Mouse (Mus musculus): ENCODE data around the gene Esrrb. TPM values are rescaled to one million over a fixed set of nuclear protein-coding genes. Genes with fewer than 3 reads are reported as not detected.

Gene Esrrb
- total RNA-seq, 2 experiments from 2014 or later: not detected

DNA sequence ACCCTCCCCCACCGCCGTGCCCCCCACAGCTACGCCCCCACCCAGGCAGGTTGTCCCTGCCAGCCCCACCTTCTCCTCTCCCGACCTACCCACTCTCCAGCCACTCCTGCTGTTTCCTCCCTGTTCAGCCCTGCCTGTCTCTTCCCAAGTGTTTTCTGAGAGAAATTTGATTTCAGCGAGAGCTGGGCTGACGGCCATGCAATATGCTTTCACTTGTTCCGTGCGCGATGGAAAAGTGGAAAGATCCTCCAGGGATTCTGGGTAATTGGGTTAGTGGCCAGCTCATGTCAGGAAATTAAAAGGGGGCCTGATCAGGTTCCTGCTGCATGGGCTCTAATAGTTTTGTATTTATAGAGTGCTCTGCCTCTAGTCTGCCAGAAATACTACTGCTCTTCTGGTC lies 131.9 kb downstream of the Esrrb start:
- no peak for ATAC-seq (ENCODE audit: poor library complexity, severe bottlenecking)

DNA sequence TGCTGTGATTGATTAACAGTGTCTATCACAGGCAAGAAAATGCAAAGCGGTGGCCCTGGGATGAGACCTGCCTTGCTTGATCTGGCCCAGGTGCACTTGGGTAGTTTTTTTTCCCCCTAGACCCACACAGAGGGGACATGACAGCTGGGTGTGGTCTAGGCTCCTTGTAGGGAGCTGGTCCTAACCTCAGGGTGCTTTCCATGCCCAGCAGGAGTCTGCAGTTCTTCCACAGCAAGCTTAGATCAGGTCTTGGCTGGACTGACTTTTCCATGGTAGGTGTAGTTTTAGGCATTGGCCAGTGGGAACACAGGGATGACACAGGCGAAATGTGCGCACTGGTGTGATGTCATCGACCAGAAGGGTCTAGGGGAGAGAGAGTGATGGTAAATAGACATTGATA lies 136.2 kb downstream of the Esrrb start:
- ATAC-seq (ENCODE audit: poor library complexity, severe bottlenecking): no peak

DNA sequence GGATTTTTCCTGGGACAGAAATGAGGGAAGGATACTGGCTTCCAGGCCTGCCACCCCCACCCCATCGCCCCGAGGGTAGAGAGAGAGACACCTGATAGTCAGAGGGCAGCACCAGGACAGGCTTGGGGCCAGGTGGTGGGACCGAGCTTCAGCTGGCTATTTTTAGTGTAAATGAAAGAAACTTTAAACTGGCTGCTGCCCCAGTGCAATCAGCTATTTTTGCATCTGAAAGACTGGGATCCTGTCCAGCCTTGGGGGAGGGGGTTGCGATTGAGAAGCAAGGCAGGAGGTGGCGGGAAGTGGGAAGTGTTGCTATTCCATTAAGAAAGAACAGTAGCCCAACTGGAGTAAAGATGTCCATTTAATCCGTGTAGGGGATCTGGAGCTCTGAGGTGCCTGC lies 137.8 kb downstream of the Esrrb start:
- no peak for ATAC-seq (ENCODE audit: poor library complexity, severe bottlenecking)

DNA sequence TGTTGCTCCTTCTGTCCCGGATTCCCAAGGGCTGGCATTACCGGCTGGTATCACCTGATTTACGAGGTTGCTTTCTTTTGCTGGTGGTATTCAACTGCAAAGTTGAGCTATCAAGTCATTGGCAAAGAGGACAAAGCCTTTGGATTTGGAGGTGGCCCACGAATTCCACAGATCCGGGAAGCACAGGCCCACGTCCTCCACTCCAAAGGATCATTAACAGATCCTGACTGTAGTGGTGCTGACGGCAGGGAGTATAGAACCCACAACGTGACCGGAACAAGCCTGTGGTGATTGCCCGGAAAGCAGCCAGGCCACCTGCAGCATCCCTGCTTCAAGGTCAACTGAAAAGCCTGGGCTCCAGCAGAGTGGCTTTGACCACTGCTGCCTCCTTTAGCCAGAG lies 140.8 kb downstream of the Esrrb start:
- no peak for ATAC-seq (ENCODE audit: poor library complexity, severe bottlenecking)

DNA sequence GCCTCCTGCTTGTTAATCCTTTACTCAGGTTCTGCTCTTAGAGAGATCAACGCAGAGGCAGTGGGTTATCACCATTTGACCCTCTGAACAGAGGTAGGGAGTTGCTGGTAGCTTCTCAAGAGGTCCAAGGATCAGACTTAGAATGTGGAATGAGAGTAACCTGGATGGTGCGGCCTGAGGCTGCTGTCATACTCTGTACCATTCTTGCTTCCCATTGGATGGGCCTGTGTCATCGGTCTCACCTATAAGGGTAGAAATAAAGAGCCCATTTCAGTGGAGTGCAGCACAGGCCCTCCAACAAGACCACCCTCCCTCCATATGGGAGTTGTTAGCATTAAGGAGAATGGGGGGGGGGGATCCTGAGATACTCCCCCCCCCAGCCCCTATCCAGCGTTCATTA lies 143.0 kb downstream of the Esrrb start:
- ATAC-seq (ENCODE audit: poor library complexity, severe bottlenecking): no peak

DNA sequence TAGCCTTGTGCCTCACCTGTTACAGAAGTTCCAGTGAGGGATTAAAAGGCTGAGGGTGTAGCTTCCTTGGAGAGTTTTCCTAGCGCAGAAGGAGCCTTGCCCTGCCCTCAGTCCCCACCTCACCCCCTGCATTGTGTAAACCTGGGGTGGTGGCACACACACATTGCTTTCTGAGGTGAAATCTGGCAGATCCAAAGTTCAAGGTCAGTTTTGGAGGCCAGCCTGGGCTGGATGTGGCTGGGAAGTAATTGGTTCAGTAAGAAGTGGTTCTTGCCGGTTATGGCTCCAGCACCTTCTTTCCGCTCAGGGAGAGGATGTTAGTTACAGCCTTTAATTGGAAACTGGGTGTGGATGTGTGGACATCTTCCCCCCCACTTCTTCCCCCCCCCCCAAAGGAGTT lies 143.4 kb downstream of the Esrrb start:
- no peak for ATAC-seq (ENCODE audit: poor library complexity, severe bottlenecking)

DNA sequence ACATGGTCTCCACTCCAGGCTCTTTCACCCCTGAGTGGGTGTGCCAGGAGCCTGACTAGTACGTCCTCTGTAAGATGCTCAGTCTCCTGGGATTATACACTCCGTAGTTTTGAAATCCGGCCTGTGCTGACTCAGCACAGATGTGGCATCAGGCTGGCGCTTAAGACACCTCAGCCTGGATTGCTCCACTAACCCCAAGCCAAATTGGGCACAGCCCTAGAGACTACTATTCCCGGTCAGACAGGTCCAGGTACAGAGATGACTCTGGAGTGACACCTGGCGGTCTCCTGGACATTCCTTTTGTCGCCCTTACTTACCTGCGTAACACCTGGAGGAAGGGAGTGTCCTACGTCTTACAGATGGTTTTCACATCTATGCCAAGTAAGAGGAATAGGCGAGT lies 146.8 kb downstream of the Esrrb start:
- no peak for ATAC-seq (ENCODE audit: poor library complexity, severe bottlenecking)

DNA sequence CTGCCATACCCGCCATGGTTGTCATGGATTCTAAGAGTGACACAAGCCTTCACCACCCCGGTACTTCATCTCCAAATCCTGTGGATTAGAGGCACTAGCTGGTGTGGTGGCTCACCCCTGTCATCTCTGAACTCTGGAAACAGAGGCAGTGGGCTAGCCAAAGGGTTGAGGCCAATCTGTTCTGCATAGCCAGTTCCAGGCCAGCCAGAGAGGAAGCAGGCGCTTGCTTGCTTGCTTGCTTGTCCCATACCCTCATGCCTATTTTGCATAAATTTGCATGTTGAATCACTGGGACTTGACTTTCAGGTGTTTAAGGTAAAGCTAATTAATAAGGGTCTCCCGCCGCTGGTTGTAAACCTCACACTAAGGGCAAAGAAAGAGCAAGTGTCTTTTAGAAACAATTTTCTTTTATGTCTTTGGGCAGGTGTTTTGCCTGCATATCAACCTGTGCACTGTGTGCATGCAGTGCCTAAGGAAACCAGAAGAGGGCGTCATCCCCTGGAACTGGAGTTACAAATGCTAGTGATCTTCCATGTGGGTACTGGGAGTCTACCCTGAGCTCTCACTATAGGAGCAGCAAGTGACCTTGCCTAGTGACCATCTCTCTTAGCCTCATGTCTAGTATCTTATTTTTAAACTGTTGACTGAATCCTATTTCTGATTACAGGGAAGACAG lies 147.5 kb downstream of the Esrrb start:
- no peak for ATAC-seq (ENCODE audit: poor library complexity, severe bottlenecking)

DNA sequence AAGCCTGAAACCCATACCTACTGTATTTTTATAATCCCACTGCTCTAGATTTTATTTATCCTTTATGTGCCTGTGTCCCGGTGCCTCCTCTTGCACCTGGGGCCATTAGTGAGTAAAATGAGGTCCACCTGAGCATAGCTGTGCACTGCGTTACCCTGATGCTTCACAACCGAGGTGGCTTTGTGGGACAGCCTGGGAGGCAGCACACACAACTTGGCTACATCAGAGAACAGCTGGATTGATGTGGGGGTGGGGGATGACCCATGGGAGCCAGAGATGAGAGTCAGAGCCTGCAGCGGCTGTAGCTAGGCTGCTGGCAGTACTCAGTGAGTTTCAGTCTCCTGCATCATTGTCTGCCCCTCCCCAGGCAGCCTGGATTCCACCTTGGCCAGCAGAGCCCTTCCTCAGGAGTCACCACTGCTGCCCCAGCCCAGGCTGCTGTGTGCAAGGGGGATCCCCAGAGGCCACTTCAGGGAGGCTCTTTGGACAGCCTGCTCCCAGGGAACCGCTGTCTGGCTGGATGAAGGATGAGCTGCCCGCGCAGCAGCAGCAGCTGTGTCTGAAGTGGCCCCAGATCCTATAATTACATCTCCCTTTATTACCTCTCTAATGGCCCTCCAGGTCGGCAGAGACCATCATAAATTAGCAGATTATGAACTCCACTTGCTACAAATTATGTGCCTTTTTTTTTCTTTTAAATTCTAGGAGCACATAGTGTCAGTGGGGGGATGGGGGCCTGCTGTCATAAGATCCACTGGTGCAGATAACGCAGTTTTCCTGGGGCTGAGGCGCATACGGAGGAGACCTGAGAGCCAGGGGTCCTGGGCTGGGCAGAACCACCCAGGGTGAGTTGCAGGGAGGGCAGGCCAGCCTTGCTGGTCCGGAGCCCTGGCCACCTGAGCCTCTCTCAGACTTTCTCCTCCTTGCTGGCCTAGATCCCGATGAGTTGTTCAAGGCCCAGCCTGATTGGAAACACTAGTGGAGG lies 148.7 kb downstream of the Esrrb start:
- ATAC-seq (ENCODE audit: poor library complexity, severe bottlenecking): no peak

DNA sequence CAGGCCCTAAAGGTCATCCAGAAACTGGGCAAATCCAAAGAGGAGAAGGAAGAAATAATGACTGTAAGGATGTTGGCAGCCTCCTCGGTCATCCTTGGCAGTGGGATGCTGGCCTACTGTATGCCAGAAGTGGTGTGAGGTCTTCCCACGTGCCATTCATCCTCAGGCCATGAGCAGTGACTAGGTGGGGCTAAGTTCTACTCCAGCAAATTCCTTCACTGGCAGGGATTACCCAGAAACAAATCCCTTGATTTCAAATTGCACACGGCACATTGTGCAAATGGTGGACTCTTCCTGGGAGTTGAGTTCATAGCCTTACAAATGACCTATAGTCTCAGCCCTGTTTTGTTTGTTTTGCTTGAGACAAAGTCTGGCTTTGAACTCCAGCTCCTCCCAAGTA lies 151.4 kb downstream of the Esrrb start:
- no peak for ATAC-seq (ENCODE audit: poor library complexity, severe bottlenecking)

DNA sequence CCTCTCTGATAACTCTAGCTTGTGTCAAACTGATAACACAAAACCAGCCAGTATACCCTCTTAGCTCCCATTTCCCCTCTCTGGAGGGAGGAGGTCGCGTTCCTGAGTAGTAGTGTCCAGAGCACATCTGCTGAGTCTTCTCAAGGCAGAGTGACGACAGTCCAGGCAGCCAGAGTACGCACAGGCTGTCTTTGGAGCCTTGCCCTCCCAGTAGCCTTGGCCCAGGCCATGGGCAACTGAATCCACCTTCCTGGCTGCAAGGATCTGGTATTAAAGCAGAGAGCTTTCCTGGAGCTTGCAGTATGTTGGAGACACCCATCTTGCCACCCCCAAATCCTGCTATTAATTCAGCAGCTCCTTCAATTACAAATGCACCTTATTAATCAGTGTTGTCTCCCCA lies 152.7 kb downstream of the Esrrb start:
- ATAC-seq (ENCODE audit: poor library complexity, severe bottlenecking): no peak

DNA sequence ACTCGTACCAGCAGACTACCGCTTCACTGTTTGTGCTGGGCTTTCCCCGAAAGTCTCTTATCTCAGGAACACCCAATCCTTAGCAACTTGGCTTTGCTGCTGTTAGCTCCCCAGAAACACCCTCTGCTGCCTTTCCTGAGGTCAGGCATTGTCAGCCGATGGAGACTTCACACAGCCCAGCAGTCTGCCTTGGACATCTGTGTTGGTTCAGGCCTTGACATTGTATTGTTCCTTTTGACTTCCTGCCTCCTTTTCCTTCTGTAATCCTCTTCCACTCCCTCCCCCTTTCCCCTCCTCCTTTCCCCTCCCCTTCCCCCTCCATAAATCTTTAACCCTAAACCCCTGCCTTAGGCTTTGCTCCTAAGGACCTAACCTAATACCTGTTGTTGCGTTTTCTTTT lies 155.7 kb downstream of the Esrrb start:
- no peak for ATAC-seq (ENCODE audit: poor library complexity, severe bottlenecking)

DNA sequence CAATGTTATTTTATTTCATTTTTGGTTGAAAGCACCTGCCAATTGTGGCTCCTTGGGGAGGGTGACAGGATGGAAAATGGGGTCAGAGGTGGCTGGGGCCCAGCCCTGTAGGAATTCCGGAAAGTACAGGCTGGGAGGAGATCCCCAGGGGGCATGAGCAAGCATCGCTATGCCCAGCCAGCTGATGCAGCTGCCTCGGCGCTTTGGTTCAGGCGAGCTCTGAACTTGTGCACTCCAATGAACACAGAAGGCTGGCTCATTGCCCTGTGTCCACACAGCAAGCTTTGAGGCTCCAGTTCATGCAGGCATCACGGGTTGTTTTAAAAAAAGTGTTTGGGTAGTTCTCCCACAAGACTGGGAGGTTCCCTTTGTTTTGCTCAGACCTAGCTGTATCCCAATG lies 156.8 kb downstream of the Esrrb start:
- ATAC-seq (ENCODE audit: poor library complexity, severe bottlenecking): no peak

DNA sequence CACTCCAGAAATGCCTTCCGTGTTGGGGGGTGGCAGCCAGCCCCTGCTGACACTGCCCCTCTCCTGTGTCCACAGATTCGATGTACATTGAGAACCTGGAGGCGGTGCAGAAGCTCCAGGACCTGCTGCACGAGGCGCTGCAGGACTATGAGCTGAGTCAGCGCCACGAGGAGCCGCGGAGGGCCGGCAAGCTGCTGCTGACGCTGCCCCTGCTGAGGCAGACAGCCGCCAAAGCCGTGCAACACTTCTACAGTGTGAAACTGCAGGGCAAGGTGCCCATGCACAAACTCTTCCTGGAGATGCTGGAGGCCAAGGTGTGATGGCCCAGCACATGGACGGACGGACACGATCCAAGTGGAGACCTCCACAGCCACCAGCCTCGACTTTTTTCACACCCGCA lies 157.8 kb downstream of the Esrrb start:
- no peak for ATAC-seq (ENCODE audit: poor library complexity, severe bottlenecking)

DNA sequence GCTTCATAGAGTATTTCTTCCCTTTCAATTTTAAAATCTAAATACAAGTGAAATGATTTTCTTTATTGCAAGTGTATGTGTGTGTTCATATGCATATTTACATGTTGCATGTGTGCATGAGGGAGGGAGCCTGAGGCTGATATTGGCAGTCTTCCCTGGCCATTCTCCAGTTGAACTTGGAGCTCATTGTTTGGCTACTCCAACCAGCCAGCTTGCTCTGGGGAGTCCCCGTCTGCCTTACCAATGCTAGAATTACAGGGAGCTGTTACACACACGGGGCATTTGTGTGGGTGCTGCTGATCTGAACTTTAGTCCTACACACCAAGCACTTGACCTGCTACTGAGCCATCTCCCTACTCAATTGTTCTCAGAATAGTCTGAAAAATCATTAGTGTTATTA lies 173.4 kb downstream of the Esrrb start:
- no peak for ATAC-seq (ENCODE audit: poor library complexity, severe bottlenecking)

DNA sequence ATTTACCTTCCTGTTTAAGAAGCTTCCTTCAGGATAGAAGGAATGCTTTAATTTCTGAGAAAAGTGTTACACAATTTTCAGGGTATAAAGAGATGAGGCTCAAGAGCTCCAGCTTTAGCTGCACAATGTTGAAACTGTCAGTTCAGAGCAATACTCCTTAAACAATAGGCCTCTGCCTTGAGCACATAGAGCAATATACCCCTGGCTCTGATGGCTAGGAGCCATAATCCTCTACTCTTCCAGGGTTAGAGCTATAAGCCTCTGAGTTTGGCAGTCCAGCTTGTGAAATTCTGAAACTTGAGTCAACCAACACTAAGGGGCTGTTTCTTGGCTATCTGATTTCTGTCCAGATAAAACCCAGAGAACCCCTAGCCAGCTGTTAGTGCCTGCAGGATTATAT lies 176.9 kb downstream of the Esrrb start:
- no peak for ATAC-seq (ENCODE audit: poor library complexity, severe bottlenecking)

DNA sequence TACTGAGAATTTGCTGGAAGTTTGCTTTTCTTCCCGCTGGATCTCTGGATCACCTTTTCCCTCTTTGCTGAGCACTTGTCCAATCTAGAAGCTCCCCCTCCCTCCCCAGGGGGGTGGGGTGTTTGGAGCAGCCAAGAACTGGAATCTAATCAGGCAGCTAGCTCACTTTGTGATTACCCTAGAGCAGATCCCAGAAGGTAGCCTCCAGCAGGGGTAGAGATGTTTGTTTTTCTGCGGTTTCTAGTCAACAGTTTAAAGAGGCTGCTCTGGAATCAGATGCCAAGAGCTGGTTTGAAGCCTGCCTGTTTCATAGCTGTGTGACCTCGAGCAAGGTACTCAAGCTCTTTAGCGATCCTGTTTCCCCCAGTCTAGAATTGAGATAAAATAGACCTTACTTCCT lies 177.8 kb downstream of the Esrrb start:
- ATAC-seq (ENCODE audit: poor library complexity, severe bottlenecking): no peak

DNA sequence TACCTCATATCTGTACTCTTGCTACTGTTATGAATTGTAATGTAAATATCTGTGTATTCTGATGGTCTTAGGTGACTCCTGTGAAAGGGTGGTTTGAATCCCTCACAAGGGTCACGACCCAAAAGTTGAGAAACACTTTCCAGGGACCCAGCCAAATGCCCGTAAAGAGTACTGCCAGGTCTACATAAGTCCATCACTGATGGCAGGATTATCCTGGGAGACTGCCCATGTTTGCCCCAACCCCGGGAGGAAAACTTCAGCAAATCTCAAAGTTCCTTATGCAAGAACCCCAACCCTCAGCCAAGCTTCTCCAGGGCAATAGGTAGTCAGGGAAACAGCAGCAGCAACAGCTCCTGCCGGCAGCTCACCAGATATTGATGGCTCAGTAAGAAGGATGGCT lies 178.6 kb downstream of the Esrrb start:
- ATAC-seq (ENCODE audit: poor library complexity, severe bottlenecking): no peak

DNA sequence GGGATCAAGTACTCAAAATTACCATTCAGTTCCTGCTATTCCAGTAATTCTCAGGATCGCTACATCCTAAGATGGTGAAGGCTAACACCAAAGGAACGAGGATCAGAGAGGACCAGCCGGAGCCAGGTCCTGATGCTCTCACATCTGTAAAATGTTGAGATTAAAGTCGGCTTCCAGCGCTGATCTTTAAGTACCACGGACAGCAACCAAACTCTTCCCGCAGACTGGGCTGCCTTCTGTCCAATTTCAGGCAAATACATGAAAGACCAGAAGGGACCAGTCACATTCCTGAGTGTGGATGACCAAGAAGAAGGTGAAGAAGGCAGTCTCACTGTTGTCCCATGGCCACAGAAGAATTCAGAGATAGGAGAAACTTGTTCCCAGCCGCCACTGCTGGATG lies 186.9 kb downstream of the Esrrb start:
- no peak for ATAC-seq (ENCODE audit: poor library complexity, severe bottlenecking)

DNA sequence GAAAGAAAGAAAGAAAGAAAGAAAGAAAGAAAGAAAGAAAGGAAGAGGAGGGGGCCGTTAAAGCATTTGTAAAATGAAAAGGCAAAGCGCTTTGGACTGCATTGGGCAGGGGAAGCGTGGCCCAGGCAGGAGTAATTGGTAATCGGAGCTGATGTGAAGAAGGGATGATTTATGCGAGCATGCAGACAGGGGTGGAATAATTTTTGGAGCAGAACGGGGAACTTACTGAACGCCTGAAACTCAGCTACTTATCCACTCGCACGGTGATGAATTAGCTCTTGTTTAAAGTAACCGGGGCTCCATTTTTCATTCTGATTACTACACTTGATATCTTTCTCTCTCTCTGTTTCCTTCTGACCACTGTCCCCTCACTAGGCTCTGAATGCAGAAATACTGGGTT lies 192.1 kb downstream of the Esrrb start:
- no peak for ATAC-seq (ENCODE audit: poor library complexity, severe bottlenecking)

DNA sequence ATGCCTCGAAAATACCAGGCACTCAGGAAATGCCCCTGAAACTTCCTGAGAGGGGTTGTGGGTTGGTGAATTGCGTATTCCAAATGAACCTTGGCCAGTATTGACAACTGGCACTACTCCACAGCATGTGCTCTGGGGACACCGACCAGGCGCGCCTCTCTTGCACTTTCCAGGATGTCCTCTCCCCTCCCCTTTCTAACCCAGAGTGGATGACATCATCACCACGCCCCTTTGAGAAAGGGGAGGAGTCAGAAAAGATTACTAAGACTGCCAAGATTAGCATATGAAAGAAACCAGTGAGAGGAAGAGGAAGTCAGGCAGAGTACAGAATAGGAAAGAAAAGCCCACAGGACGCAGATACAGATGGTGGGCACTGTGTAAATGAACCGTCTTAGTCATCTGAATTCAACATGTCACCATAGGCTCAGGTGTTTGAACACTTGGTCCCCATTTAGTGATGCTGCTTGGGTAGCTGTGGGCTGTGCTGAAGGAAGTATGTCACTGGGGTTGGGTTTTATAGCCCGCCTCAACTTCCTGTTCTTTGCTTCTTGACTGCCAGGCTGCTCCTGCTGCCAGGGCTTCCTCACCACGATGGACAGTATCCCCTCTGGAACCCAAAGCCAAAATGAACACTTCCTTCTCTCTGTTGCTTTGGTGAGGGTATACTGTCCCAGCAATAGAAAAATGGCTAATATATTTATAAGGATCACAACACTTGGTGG lies 196.0 kb downstream of the Esrrb start:
- ATAC-seq (ENCODE audit: poor library complexity, severe bottlenecking): no peak

DNA sequence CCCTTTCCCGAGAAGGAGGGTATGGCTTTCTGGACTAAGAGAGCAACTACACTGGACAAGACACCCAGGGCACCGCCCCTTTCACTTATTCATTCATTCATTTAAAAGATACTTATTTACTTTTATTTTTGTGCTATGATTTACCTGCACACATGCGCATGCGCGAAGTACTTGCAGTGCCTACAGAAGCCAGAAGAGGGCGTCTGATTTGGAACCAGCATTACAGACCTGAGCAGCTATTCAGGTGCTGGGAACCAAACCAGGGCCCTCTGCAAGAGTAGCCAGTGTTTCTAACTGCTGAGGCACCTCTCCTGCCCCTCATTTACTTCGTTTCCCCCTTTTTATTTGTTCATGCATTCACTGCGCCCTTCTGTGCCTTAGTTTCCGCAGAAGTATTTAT lies 198.0 kb downstream of the Esrrb start:
- ATAC-seq (ENCODE audit: poor library complexity, severe bottlenecking): no peak
